Mouse (Mus musculus) MEL (cell line): ENCODE data around the gene Hoxb7. TPM values are rescaled to one million over a fixed set of nuclear protein-coding genes. Genes with fewer than 3 reads are reported as not detected.

Experiments
- DNase-seq: peaks from one replicate; pipeline ENCODE4 v3.0.0; 2011; ENCODE audit warnings: low read depth, low spot score
- H3K27ac ChIP-seq: 2 replicates; pipeline ENCODE4 v1.5.1; 2012; ENCODE audit warnings: low read depth, mild to moderate bottlenecking, control low read depth, low read length, moderate library complexity; ENCODE audit not compliant: control insufficient read depth
- H3K27me3 ChIP-seq, 2 experiments: fragments of 150-350 bp in 1 of 2; sonication (generic) in 1 of 2; 2 replicates each; pipeline ENCODE4 v1.6.1; 2012; ENCODE audit warnings: low read length in 2 of 2, mild to moderate bottlenecking in 2 of 2, improper control_type of control experiment in 1 of 2, moderate library complexity in 1 of 2; ENCODE audit not compliant: insufficient read depth in 2 of 2, control insufficient read depth in 1 of 2
- H3K36me3 ChIP-seq, 2 experiments: 2 replicates each; pipeline ENCODE4 v1.6.1; 2012 to 2014; ENCODE audit warnings: low read length in 2 of 2, improper control_type of control experiment in 1 of 2, inconsistent platforms in 1 of 2, mild to moderate bottlenecking in 1 of 2; ENCODE audit not compliant: insufficient read depth in 2 of 2, control insufficient read depth in 1 of 2
- H3K4me1 ChIP-seq, 2 experiments: fragments of 150-350 bp in 1 of 2; sonication (generic) in 1 of 2; 2 replicates each; pipeline ENCODE4 v1.6.1; 2012; ENCODE audit warnings: low read length in 2 of 2, improper control_type of control experiment in 1 of 2, mild to moderate bottlenecking in 1 of 2; ENCODE audit not compliant: insufficient read depth in 2 of 2, control insufficient read depth in 1 of 2
- H3K4me3 ChIP-seq, 2 experiments: fragments of 150-350 bp in 1 of 2; sonication (generic) in 1 of 2; 2 replicates each; pipeline ENCODE4 v1.5.1; 2012; ENCODE audit warnings: low read depth in 2 of 2, low read length in 2 of 2, mild to moderate bottlenecking in 2 of 2, moderate library complexity in 2 of 2, control low read depth in 1 of 2, improper control_type of control experiment in 1 of 2; ENCODE audit not compliant: control insufficient read depth in 1 of 2, insufficient read depth in 1 of 2
- H3K79me2 ChIP-seq: 2 replicates; pipeline ENCODE4 v1.6.1; 2012; ENCODE audit warnings: mild to moderate bottlenecking, low read length, moderate library complexity; ENCODE audit not compliant: control insufficient read depth, poor library complexity, insufficient read depth
- H3K9ac ChIP-seq: 2 replicates; pipeline ENCODE4 v1.6.1; 2012; ENCODE audit warnings: low read depth, mild to moderate bottlenecking, control low read depth, low read length, moderate library complexity; ENCODE audit not compliant: control insufficient read depth, poor library complexity, severe bottlenecking
- H3K9me3 ChIP-seq: fragments of 150-350 bp; sonication (generic); replicated peaks from 2 replicates; pipeline ENCODE4 v1.6.1; 2012; ENCODE audit warnings: mild to moderate bottlenecking, low read length, improper control_type of control experiment, moderate library complexity; ENCODE audit not compliant: insufficient read depth
- CHD1 ChIP-seq: IDR thresholded peaks from 2 replicates; pipeline ENCODE4 v1.6.1; 2012; ENCODE audit warnings: low read depth, mild to moderate bottlenecking, inconsistent platforms, low read length, improper control_type of control experiment
- CHD2 ChIP-seq: IDR thresholded peaks from 2 replicates; pipeline ENCODE4 v1.6.1; 2011; ENCODE audit warnings: low read length, improper control_type of control experiment
- CTCF ChIP-seq, 3 experiments: IDR thresholded peaks in 2 of 3; conservative IDR thresholded peaks in 1 of 3; 2 replicates each; pipeline ENCODE4 v1.5.1; 2011 to 2012; ENCODE audit warnings: low read length in 3 of 3, low read depth in 2 of 3, mild to moderate bottlenecking in 2 of 3, improper control_type of control experiment in 1 of 3, inconsistent platforms in 1 of 3, mixed read lengths in 1 of 3, moderate library complexity in 1 of 3; ENCODE audit not compliant: control insufficient read depth in 1 of 3, insufficient read depth in 1 of 3, poor library complexity in 1 of 3, severe bottlenecking in 1 of 3
- ETS1 ChIP-seq: IDR thresholded peaks from 2 replicates; pipeline ENCODE4 v1.6.1; 2012; ENCODE audit warnings: low read depth, mild to moderate bottlenecking, inconsistent platforms, low read length, improper control_type of control experiment, moderate library complexity
- GABPA ChIP-seq: IDR thresholded peaks from 2 replicates; pipeline ENCODE4 v1.6.1; 2012; ENCODE audit warnings: low read depth, mild to moderate bottlenecking, inconsistent platforms, low read length, improper control_type of control experiment, moderate library complexity
- GATA1 ChIP-seq: IDR thresholded peaks from 2 replicates; pipeline ENCODE4 v1.6.1; 2011; ENCODE audit warnings: low read depth, low read length, improper control_type of control experiment
- HCFC1 ChIP-seq: IDR thresholded peaks from 2 replicates; pipeline ENCODE4 v1.6.1; 2012; ENCODE audit warnings: low read depth, mild to moderate bottlenecking, inconsistent platforms, low read length, improper control_type of control experiment, moderate library complexity
- JUND ChIP-seq: IDR thresholded peaks from 2 replicates; pipeline ENCODE4 v1.6.1; 2011; ENCODE audit warnings: low read depth, mild to moderate bottlenecking, improper control_type of control experiment, low read length
- KAT2A ChIP-seq: conservative IDR thresholded peaks from 2 replicates; pipeline ENCODE4 v1.6.1; 2012; ENCODE audit warnings: low read depth, low read length, improper control_type of control experiment, inconsistent platforms
- MAFK ChIP-seq: IDR thresholded peaks from 2 replicates; pipeline ENCODE4 v1.6.1; 2011; ENCODE audit warnings: low read depth, mild to moderate bottlenecking, low read length, improper control_type of control experiment, borderline replicate concordance
- MXI1 ChIP-seq: IDR thresholded peaks from 2 replicates; pipeline ENCODE4 v1.6.1; 2011; ENCODE audit warnings: mild to moderate bottlenecking, low read depth, low read length, improper control_type of control experiment
- MYC ChIP-seq: IDR thresholded peaks from 2 replicates; pipeline ENCODE4 v1.6.1; 2011; ENCODE audit warnings: low read depth, mild to moderate bottlenecking, low read length, improper control_type of control experiment, moderate library complexity
- RAD21 ChIP-seq: IDR thresholded peaks from 2 replicates; pipeline ENCODE4 v1.6.1; 2011; ENCODE audit warnings: mild to moderate bottlenecking, low read depth, low read length, improper control_type of control experiment
- SMC3 ChIP-seq: IDR thresholded peaks from 2 replicates; pipeline ENCODE4 v1.6.1; 2011; ENCODE audit warnings: low read depth, low read length, improper control_type of control experiment
- TAL1 ChIP-seq: IDR thresholded peaks from 2 replicates; pipeline ENCODE4 v1.6.1; 2012; ENCODE audit warnings: mild to moderate bottlenecking, inconsistent platforms, low read length, moderate library complexity, mixed read lengths
- TBP ChIP-seq: IDR thresholded peaks from 2 replicates; pipeline ENCODE4 v1.8.0; 2011; ENCODE audit warnings: low read depth, low read length, improper control_type of control experiment
- USF2 ChIP-seq, 2 experiments: IDR thresholded peaks; 2 replicates each; pipeline ENCODE4 v1.6.1; 2011 to 2012; ENCODE audit warnings: improper control_type of control experiment in 2 of 2, low read length in 2 of 2, borderline replicate concordance in 1 of 2, inconsistent platforms in 1 of 2, low read depth in 1 of 2, mild to moderate bottlenecking in 1 of 2; ENCODE audit not compliant: insufficient read depth in 1 of 2
- ZC3H11A ChIP-seq: IDR thresholded peaks from 2 replicates; pipeline ENCODE4 v1.6.1; 2012; ENCODE audit warnings: low read depth, mild to moderate bottlenecking, inconsistent platforms, low read length, improper control_type of control experiment
- ZKSCAN1 ChIP-seq: IDR thresholded peaks from 2 replicates; pipeline ENCODE4 v1.6.1; 2012; ENCODE audit warnings: low read depth, mild to moderate bottlenecking, inconsistent platforms, low read length, improper control_type of control experiment, moderate library complexity
- ZMIZ1 ChIP-seq: IDR thresholded peaks from 2 replicates; pipeline ENCODE4 v1.6.1; 2012; ENCODE audit warnings: low read depth, mild to moderate bottlenecking, inconsistent platforms, low read length, improper control_type of control experiment, moderate library complexity
- ZNF384 ChIP-seq: IDR thresholded peaks from 2 replicates; pipeline ENCODE4 v1.6.1; 2012; ENCODE audit warnings: low read depth, mild to moderate bottlenecking, inconsistent platforms, low read length, improper control_type of control experiment
- polyA plus RNA-seq, 2 experiments: library from polyadenylated mRNA; stranded (reverse) in 1 of 2; unstranded in 1 of 2; fragments of >175 nt in 1 of 2; fragments of >200 nt in 1 of 2; gene quantifications; 2 replicates each; pipeline versions ENCODE4 v1.2.1 to v1.2.4; 2012; ENCODE audit warnings: low replicate concordance in 2 of 2, low read depth in 1 of 2; ENCODE audit not compliant: insufficient read length in 2 of 2, insufficient read depth in 1 of 2, missing spikeins in 1 of 2
- total RNA-seq: library from RNA; depleted of rRNA; stranded (reverse); fragments of 300-350 nt; gene quantifications from 2 replicates; pipeline ENCODE4 v1.2.3, GENCODE M21; 2012

Gene Hoxb7
- total and polyA plus RNA-seq, 3 experiments: not detected

GRCm38 (mm10) chr11:96278324-96278723, 8.1 kb upstream of the Hoxb7 start:
- no peak overlapping the region for H3K9ac ChIP-seq
- DNase-seq: no peak
- H3K27ac ChIP-seq: no peak overlapping the region
- TF ChIP-seq MXI1 (no peak), CTCF (IDR thresholded peaks at IDR 0.05 in 2 of 3, conservative IDR thresholded peaks at IDR 0.05 in 1 of 3; ENCODE audit: control insufficient read depth in 1 of 3, insufficient read depth in 1 of 3, low read depth in 2 of 3, low read length in 3 of 3, poor library complexity in 1 of 3, severe bottlenecking in 1 of 3) (no peak), CHD2 (no peak), ETS1 (no peak), KAT2A (no peak), JUND (no peak), CHD1 (no peak), ZKSCAN1 (no peak), ZMIZ1 (no peak), HCFC1 (no peak), USF2 (IDR thresholded peaks at IDR 0.05; ENCODE audit: borderline replicate concordance in 1 of 2, insufficient read depth in 1 of 2, low read depth in 1 of 2, low read length in 2 of 2) (no peak), GATA1 (no peak), MAFK (no peak)
- no peaks in the 10 kb centered on the region for H3K4me1 ChIP-seq
- peaks cover 2 to 8% of the 10 kb centered on the region in 2 experiments for H3K27me3 ChIP-seq
- H3K4me3 ChIP-seq: no peak overlapping the region
- H3K9me3 ChIP-seq: no peaks in the 10 kb centered on the region
- no peaks in the 10 kb centered on the region for H3K36me3 ChIP-seq
- no peaks in the 10 kb centered on the region for H3K79me2 ChIP-seq

- Histone ChIP-seq H3K27me3 (peaks cover 2 to 8% of the 10 kb centered on the region in 2 experiments), H3K79me2 (no peaks in the 10 kb centered on the region), H3K27ac (no peak overlapping the region), H3K4me1 (no peaks in the 10 kb centered on the region), H3K36me3 (no peaks in the 10 kb centered on the region), H3K4me3 (no peak overlapping the region), H3K9ac (no peak overlapping the region), H3K9me3 (no peaks in the 10 kb centered on the region)
- no peak for TF ChIP-seq TBP
- TF ChIP-seq GABPA: no peak
- no peak for TF ChIP-seq JUND
- TF ChIP-seq MYC: no peak
- peak; percentile 92 for TF ChIP-seq ZC3H11A
- peak; percentile 94 for TF ChIP-seq SMC3
- peak; percentile 98 for TF ChIP-seq RAD21
- TF ChIP-seq ZNF384: 0 out of 2 replicates have a peak, but pooled peaks have one; percentile 27
- TF ChIP-seq TAL1: no peak
- peak; percentile 65 to 99 (median 95) for TF ChIP-seq CTCF (IDR thresholded peaks at IDR 0.05 in 2 of 3, conservative IDR thresholded peaks at IDR 0.05 in 1 of 3; ENCODE audit: control insufficient read depth in 1 of 3, insufficient read depth in 1 of 3, low read depth in 2 of 3, low read length in 3 of 3, poor library complexity in 1 of 3, severe bottlenecking in 1 of 3)
- peak; percentile 84 for DNase-seq
Observed at GRCm38 (mm10) chr11:96278773-96279172, 7.7 kb upstream of the Hoxb7 start.
